Mouse (Mus musculus) common myeloid progenitor, adult 5-6 weeks (primary cell): Measurements from ENCODE around the gene Prkar2b. TPM values are rescaled to one million over a fixed set of nuclear protein-coding genes. Genes with fewer than 3 reads are reported as not detected.

ENCODE experiments used
- ATAC-seq: replicated peaks from 2 replicates; pipeline ENCODE4 v1.8.0; 2016; ENCODE audit warnings: low read depth, mild to moderate bottlenecking, moderate TSS enrichment, inconsistent platforms; ENCODE audit not compliant: poor library complexity, severe bottlenecking
- total RNA-seq: library from RNA; stranded (forward); fragments of 200-1000, 187-1606 nt; gene quantifications from 2 replicates; pipeline ENCODE4 v1.2.3, GENCODE M21; 2017

Prkar2b gene
- 110 and 124 TPM in 2 replicates for total RNA-seq

DNA sequence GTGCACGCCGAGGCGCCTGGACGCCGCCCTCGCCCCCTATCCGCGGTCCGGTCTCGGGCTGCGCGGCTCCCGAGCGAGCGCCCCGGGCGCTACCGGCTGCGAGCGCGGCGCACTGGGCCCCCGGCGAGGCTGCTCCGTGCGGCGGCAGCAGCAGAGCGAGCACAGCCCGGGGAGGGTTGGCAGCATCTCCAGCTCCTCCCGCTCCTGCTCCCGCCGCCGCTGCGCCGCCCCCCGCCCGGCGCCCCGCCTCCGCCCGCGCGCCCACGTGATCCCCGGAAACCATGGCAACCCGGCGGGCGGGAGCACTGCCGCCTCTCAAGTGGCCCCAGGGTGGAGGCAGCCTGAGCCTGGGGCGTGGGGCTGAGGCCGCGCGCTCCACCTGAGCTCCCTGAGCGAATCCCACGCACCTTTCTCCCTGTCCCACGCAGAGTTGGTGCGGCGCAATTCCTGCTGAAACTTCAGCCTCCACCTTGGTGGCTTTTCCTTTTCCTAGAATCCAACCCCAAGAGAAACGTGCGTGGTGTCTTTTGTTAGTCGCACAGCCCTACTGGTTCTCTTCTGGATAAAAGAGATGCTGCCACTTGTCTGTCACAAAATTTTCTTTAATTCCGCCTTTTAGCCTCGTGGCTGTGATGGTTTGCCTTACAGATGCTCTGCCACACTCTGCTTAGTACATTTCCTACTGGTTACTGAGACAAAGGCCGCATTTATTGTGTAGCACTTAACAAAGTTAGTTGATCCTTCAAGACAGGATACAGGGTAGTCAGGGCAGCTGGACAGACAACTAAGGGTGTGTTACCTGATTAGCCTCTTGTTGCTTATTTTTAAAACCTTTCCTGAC lies at the start of gene Prkar2b:
Gene Prkar2b, minus strand, starts transcription at position 207 of the 841 bp plus-strand sequence.
- peak; percentile 77 for ATAC-seq

DNA sequence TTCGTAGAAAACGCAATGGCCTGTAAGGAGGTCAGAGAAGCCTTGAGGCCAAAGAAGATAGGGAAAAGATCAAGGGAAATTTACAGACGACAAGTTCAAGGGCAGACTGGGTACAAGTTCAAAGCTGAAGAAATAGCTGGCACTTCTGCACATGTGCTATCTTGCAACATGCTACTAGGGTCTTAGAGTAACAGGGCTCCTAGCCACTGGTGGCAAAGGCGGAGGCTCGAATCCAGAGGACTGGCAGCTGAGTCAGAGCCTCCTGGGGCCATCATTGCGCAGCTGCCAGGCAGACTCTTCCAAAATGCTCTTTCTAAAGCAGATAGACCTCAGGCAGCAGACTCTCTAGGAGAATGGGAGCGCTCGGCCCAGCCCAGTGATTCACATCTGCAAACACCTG lies 48.1 kb upstream of the Prkar2b start:
- no peak for ATAC-seq

DNA sequence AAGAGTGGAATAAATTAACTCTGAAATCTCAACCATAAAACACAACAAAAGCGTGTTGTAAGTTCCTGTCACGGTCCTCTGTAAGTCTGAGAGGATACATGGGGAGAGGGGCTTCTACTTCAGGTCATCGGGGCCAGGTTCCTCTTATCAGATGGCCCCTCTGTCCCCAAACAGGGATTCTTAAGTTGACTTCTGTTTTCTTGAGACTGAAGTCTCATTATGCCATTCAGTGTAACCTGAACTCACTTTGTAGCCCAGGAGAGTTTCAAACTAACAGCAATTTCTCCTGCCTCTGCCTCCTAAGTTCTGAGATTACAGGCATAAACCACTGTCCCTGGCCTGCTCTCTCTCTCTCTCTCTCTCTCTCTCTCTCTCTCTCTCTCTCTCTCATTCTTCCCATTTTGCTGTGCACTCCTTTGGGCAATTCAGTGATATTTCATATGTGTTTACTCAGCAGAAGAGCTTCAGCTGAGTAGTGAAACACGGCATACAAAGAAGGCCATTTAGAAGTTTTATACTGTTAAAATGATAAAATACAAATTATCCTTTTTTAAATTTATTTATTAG lies 43.9 kb upstream of the Prkar2b start:
- peak; percentile 9; the same call in 1 of the 2 replicates for ATAC-seq

DNA sequence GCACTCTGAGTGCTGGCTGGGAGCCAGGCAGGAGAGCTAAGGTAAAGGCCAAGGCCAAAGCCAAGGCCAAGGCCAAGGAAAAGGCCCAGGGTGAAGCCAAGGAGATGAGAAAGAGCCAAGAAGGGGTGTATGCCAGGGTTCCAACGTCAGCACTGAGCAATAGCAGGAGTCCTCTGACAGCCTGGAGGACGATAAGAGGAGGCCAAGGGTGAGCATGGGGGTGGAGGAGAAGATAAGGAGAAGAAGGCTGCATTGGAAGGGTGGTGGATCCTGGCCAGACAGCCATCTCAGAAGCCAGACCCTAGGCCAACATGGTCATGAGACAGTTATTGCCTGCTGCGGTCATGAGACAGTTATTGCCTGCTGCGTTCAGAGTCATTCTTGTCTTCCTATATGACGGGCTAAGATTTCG lies 43.4 kb upstream of the Prkar2b start:
- ATAC-seq, result peak; percentile 88

- no peak for ATAC-seq
Observed at GRCm38 (mm10) chr12:32101306-32101705, 40.2 kb upstream of the Prkar2b start.

DNA sequence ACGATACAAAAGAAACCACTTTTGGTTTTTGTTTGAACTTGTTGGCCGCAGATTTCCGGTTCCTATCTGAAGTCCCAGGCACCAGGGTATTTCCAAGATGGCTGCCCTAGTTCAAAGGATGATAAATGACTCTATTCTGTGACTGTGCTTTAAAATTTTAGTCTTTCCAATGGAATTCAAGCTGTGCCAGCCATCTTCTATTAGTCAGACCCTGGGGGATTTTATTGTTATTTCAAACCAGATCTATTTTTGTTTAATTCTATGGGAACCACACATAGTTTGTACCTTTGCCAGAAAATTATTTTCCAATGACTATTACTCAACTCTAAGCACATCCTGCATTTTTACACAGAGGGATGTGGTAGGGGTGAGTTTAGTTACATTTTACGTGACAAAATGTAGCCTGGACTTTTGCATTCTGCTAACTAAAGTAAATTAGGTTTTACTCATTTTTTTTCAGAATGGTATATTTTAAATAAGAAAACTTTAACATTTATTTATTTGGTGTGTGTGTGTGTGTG lies 38.6 kb upstream of the Prkar2b start:
- ATAC-seq, result no peak

- ATAC-seq, result no peak
Observed at GRCm38 (mm10) chr12:32098596-32098995, 37.5 kb upstream of the Prkar2b start.

- ATAC-seq, result peak; percentile 62
Observed at GRCm38 (mm10) chr12:32097107-32097506, 36.0 kb upstream of the Prkar2b start.

DNA sequence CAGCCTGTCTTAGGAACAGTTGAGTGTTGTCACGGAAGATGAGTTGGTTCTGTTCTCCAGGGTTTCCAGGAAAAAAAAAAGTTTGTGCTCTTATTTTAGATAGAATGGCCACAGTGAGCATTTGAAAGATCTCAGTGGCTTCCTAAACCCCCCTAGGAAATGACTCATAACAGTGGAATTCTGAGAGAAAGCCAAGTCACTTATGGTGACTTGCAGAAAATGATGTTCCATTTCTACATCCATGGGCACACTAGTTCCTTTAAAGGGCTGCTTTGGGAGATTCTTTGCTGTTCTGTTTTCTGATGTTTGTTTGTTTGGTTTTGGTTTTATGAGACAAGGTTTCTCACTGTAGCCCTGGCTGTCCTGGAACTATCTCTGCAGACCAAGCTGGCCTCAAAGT lies 34.1 kb upstream of the Prkar2b start:
- ATAC-seq, result peak; percentile 67; the same call in 1 of the 2 replicates

GRCm38 (mm10) chr12:32092452-32092851 lies 31.4 kb upstream of the Prkar2b start:
- ATAC-seq, result no peak

DNA sequence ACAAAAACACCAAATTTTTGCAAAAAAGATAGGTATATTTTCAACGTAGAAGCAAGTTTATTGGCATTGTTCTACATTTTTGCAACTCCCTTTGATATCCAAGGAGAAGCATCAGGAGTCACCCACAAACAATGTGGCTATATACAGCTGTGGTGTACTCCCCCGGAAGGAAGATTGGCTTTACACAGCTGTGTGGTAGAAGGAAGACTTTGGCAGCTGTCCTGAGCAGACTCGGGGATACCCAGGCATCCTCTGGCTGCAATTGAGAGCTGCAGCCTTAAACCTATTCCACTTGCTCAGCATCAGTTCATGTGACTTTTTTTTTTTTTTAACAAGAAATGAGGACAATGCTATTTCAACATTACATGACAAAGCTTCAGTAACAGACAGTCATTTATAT lies 27.5 kb upstream of the Prkar2b start:
- peak; percentile 66 for ATAC-seq

- ATAC-seq, result peak; percentile 68
Observed at GRCm38 (mm10) chr12:32087339-32087738, 26.2 kb upstream of the Prkar2b start.

- no peak for ATAC-seq
Observed at GRCm38 (mm10) chr12:32086874-32087273, 25.8 kb upstream of the Prkar2b start.

- ATAC-seq, result no peak
Observed at GRCm38 (mm10) chr12:32085856-32086255, 24.8 kb upstream of the Prkar2b start.

GRCm38 (mm10) chr12:32085189-32085588 lies 24.1 kb upstream of the Prkar2b start:
- ATAC-seq, result no peak

DNA sequence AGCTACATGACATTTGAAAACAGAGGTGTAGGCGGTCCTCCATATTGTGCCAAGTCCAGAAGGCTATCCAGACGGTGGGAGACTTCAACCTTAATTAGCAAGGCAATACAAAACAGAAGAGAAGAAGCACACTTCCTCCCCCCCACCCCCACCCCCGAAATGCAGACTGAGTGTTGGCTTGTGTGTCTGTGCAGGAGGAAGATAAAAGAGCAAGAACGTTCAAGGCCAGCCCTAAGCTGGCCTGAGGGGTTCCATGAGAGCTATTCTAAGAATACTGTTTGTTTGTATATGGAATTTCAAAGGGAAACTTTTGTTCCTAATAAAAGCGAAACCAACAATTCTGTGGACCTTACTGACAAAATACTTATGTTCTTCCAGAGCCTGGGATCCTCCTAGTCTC lies 23.5 kb upstream of the Prkar2b start:
- no peak for ATAC-seq

- ATAC-seq, result no peak
Observed at GRCm38 (mm10) chr12:32080692-32081091, 19.6 kb upstream of the Prkar2b start.

- peak; percentile 42; the same call in 1 of the 2 replicates for ATAC-seq
Observed at GRCm38 (mm10) chr12:32077403-32077802, 16.3 kb upstream of the Prkar2b start.

GRCm38 (mm10) chr12:32075831-32076715 lies 15.0 kb upstream of the Prkar2b start:
- ATAC-seq, result no peak

DNA sequence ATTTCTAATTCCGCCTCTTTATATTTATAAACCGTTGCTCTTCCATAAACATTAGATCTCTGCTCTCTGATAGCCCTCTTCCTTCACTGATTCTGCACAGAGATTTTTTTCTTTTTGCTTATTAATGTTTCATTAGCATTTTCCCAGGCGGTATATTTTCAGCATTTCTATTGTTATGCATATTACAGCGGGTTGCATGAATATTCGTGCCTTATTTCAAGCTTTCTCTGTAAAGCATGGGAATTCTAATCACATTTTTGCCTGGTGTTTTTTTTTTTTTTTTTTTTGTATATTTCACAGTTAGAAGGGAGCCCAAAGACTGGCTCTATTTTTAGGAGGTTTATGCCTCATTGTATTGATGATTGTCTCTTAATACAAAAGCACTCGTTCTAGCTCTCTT lies 13.2 kb upstream of the Prkar2b start:
- ATAC-seq, result no peak
